Mouse (Mus musculus): Measurements from ENCODE around the gene Pigm. TPM values are rescaled to one million over a fixed set of nuclear protein-coding genes. Genes with fewer than 3 reads are reported as not detected.

Pigm gene
- polyA plus RNA-seq, 1 experiment from 2014 or later: 9.4 TPM

- Histone ChIP-seq H3K27ac (no peak overlapping the region), H3K9me3 (no peaks in the 10 kb centered on the region), H3K36me3 (no peaks in the 10 kb centered on the region), H3K4me3 (no peak overlapping the region), H3K4me2 (replicated peaks) (no peak overlapping the region), H3K4me1 (peaks cover 17% of the 10 kb centered on the region), H3K27me3 (replicated peaks) (peaks cover 11% of the 10 kb centered on the region; the same call in 1 of the 2 replicates), H3K9ac (no peak overlapping the region)
- no peak for ATAC-seq (ENCODE audit: low FRiP score, low read depth)
- WGBS: 25% methylated on average over 2 of the region's 2 CpGs
Observed at GRCm38 (mm10) chr1:172337411-172338185, 38.7 kb upstream of the Pigm start.

- H3K36me3 ChIP-seq: no peaks in the 10 kb centered on the region
- peak within 1 kb of the TSS; percentile 55 for H3K4me3 ChIP-seq
- H3K27me3 ChIP-seq (replicated peaks): peaks cover 11% of the 10 kb centered on the region; the same call in 1 of the 2 replicates
- H3K27ac ChIP-seq: no peak within 1 kb of the TSS
- peak; percentile 96 for ATAC-seq (ENCODE audit: low FRiP score, low read depth)
- H3K9me3 ChIP-seq: no peaks in the 10 kb centered on the region
- peak within 1 kb of the TSS; percentile 68 for H3K4me2 ChIP-seq (replicated peaks)
- H3K9ac ChIP-seq: peak within 1 kb of the TSS; percentile 48; the same call in 1 of the 2 replicates
- WGBS: 1% methylated on average over 38 of the region's 38 CpGs
- peaks cover 30% of the 10 kb centered on the region for H3K4me1 ChIP-seq
Observed at GRCm38 (mm10) chr1:172340729-172341321, 35.5 kb upstream of the Pigm start, which contains the start of gene Kcnj10. Gene Kcnj10 (plus strand): TSS chr1:172341210.

GRCm38 (mm10) chr1:172341386-172341785 lies 35.0 kb upstream of the Pigm start:
- peak; percentile 21 for ATAC-seq (ENCODE audit: low FRiP score, low read depth)
- no peaks in the 10 kb centered on the region for H3K36me3 ChIP-seq
- H3K4me1 ChIP-seq: peaks cover 30% of the 10 kb centered on the region
- no peak overlapping the region for H3K27ac ChIP-seq
- peak overlapping the region; percentile 48; the same call in 1 of the 2 replicates for H3K9ac ChIP-seq
- H3K4me3 ChIP-seq: peak overlapping the region; percentile 55
- no peaks in the 10 kb centered on the region for H3K9me3 ChIP-seq
- 19% methylated on average over 10 of the region's 10 CpGs for WGBS
- H3K4me2 ChIP-seq (replicated peaks): peak overlapping the region; percentile 68
- H3K27me3 ChIP-seq (replicated peaks): peaks cover 11% of the 10 kb centered on the region; the same call in 1 of the 2 replicates

GRCm38 (mm10) chr1:172342729-172343128 lies 33.6 kb upstream of the Pigm start:
- Histone ChIP-seq H3K4me1 (peaks cover 30% of the 10 kb centered on the region), H3K27ac (no peak overlapping the region), H3K9me3 (no peaks in the 10 kb centered on the region), H3K27me3 (replicated peaks) (peaks cover 11% of the 10 kb centered on the region; the same call in 1 of the 2 replicates), H3K36me3 (no peaks in the 10 kb centered on the region), H3K4me3 (no peak overlapping the region), H3K4me2 (replicated peaks) (peak overlapping the region; percentile 68), H3K9ac (0 out of 2 replicates have a peak overlapping the region, but pooled peaks have one; percentile 5)
- 90% methylated on average over 3 of the region's 3 CpGs for WGBS
- ATAC-seq (ENCODE audit: low FRiP score, low read depth): no peak

GRCm38 (mm10) chr1:172343914-172344313 lies 32.4 kb upstream of the Pigm start:
- no peak for ATAC-seq (ENCODE audit: low FRiP score, low read depth)
- H3K9me3 ChIP-seq: no peaks in the 10 kb centered on the region
- no peak overlapping the region for H3K4me2 ChIP-seq (replicated peaks)
- H3K4me3 ChIP-seq: no peak overlapping the region
- no peak overlapping the region for H3K9ac ChIP-seq
- H3K27ac ChIP-seq: no peak overlapping the region
- H3K36me3 ChIP-seq: no peaks in the 10 kb centered on the region
- peaks cover 30% of the 10 kb centered on the region for H3K4me1 ChIP-seq
- H3K27me3 ChIP-seq (replicated peaks): peaks cover 11% of the 10 kb centered on the region; the same call in 1 of the 2 replicates
- 57% methylated on average over 3 of the region's 3 CpGs for WGBS

GRCm38 (mm10) chr1:172344820-172345219 lies 31.5 kb upstream of the Pigm start:
- Histone ChIP-seq H3K9me3 (no peaks in the 10 kb centered on the region), H3K4me2 (replicated peaks) (no peak overlapping the region), H3K4me1 (peaks cover 39% of the 10 kb centered on the region), H3K36me3 (no peaks in the 10 kb centered on the region), H3K27me3 (replicated peaks) (peaks cover 11% of the 10 kb centered on the region; the same call in 1 of the 2 replicates), H3K4me3 (no peak overlapping the region), H3K9ac (no peak overlapping the region), H3K27ac (no peak overlapping the region)
- no peak for ATAC-seq (ENCODE audit: low FRiP score, low read depth)
- WGBS: 88% methylated on average over 7 of the region's 7 CpGs

- Histone ChIP-seq H3K9me3 (no peaks in the 10 kb centered on the region), H3K4me1 (peaks cover 46% of the 10 kb centered on the region), H3K36me3 (no peaks in the 10 kb centered on the region), H3K4me3 (no peak overlapping the region), H3K27ac (no peak overlapping the region), H3K9ac (no peak overlapping the region), H3K4me2 (replicated peaks) (no peak overlapping the region), H3K27me3 (replicated peaks) (peaks cover 5% of the 10 kb centered on the region; the same call in 1 of the 2 replicates)
- ATAC-seq (ENCODE audit: low FRiP score, low read depth): no peak
- 89% methylated on average over 10 of the region's 10 CpGs for WGBS
Observed at GRCm38 (mm10) chr1:172346707-172347106, 29.6 kb upstream of the Pigm start.

- 90% methylated on average over 12 of the region's 12 CpGs for WGBS
- Histone ChIP-seq H3K36me3 (no peaks in the 10 kb centered on the region), H3K4me3 (no peak overlapping the region), H3K4me1 (peaks cover 44% of the 10 kb centered on the region), H3K4me2 (replicated peaks) (no peak overlapping the region), H3K27me3 (replicated peaks) (no peaks in the 10 kb centered on the region; the same call in 1 of the 2 replicates), H3K27ac (no peak overlapping the region), H3K9me3 (no peaks in the 10 kb centered on the region), H3K9ac (no peak overlapping the region)
- no peak for ATAC-seq (ENCODE audit: low FRiP score, low read depth)
Observed at GRCm38 (mm10) chr1:172347382-172347781, 29.0 kb upstream of the Pigm start.

GRCm38 (mm10) chr1:172349504-172349903 lies 26.8 kb upstream of the Pigm start:
- 37% methylated on average over 5 of the region's 5 CpGs for WGBS
- Histone ChIP-seq H3K27ac (peak overlapping the region; percentile 82), H3K4me2 (replicated peaks) (peak overlapping the region; percentile 45), H3K27me3 (replicated peaks) (no peaks in the 10 kb centered on the region), H3K9ac (peak overlapping the region; percentile 48; the same call in 1 of the 2 replicates), H3K4me1 (peaks cover 29% of the 10 kb centered on the region), H3K36me3 (no peaks in the 10 kb centered on the region), H3K9me3 (no peaks in the 10 kb centered on the region), H3K4me3 (no peak overlapping the region)
- ATAC-seq (ENCODE audit: low FRiP score, low read depth): peak; percentile 31

GRCm38 (mm10) chr1:172349916-172350812 lies 26.2 kb upstream of the Pigm start:
- Histone ChIP-seq H3K4me1 (peaks cover 32% of the 10 kb centered on the region), H3K9me3 (no peaks in the 10 kb centered on the region), H3K4me2 (replicated peaks) (peak overlapping the region; percentile 45), H3K27ac (peak overlapping the region; percentile 82), H3K9ac (peak overlapping the region; percentile 48; the same call in 1 of the 2 replicates), H3K4me3 (no peak overlapping the region), H3K36me3 (no peaks in the 10 kb centered on the region), H3K27me3 (replicated peaks) (no peaks in the 10 kb centered on the region)
- 3% methylated on average over 19 of the region's 19 CpGs for WGBS
- ATAC-seq (ENCODE audit: low FRiP score, low read depth): peak; percentile 97

GRCm38 (mm10) chr1:172352001-172352400 lies 24.3 kb upstream of the Pigm start:
- no peak overlapping the region for H3K9ac ChIP-seq
- no peak overlapping the region for H3K27ac ChIP-seq
- H3K4me3 ChIP-seq: no peak overlapping the region
- no peak overlapping the region for H3K4me2 ChIP-seq (replicated peaks)
- H3K4me1 ChIP-seq: peaks cover 35% of the 10 kb centered on the region
- no peak for ATAC-seq (ENCODE audit: low FRiP score, low read depth)
- no peaks in the 10 kb centered on the region for H3K9me3 ChIP-seq
- 74% methylated on average over 6 of the region's 6 CpGs for WGBS
- no peaks in the 10 kb centered on the region for H3K27me3 ChIP-seq (replicated peaks)
- no peaks in the 10 kb centered on the region for H3K36me3 ChIP-seq

Data from neural tube, embryonic 12.5 days (tissue).